Mouse (Mus musculus) forebrain, embryonic 16.5 days (tissue): ENCODE data around the gene Dennd1a. TPM values are rescaled to one million over a fixed set of nuclear protein-coding genes. Genes with fewer than 3 reads are reported as not detected.

Experiments
- ATAC-seq: fragments of 200-750 bp; cut with Nextera tagmentation; 2 replicates; pipeline ENCODE4 v1.8.0; 2017; ENCODE audit warnings: mild to moderate bottlenecking, moderate library complexity
- H3K27ac ChIP-seq: fragments of 300-500 bp; sonication (generic); 2 replicates; pipeline ENCODE4 v1.5.1; 2014; ENCODE audit warnings: low read length, control low read depth
- H3K27me3 ChIP-seq: fragments of 300-500 bp; sonication (generic); replicated peaks from 2 replicates; pipeline ENCODE4 v1.6.1; 2014; ENCODE audit warnings: low read length; ENCODE audit not compliant: control insufficient read depth, insufficient read depth
- H3K36me3 ChIP-seq: fragments of 300-500 bp; sonication (generic); 2 replicates; pipeline ENCODE4 v1.6.1; 2014; ENCODE audit not compliant: control insufficient read depth, insufficient read depth
- H3K4me1 ChIP-seq: fragments of 300-500 bp; sonication (generic); replicated peaks from 2 replicates; pipeline ENCODE4 v1.6.1; 2014; ENCODE audit warnings: low read length; ENCODE audit not compliant: control insufficient read depth, insufficient read depth
- H3K4me2 ChIP-seq: fragments of 300-500 bp; sonication (generic); 2 replicates; pipeline ENCODE4 v1.6.1; 2014; ENCODE audit warnings: mild to moderate bottlenecking, low read length, control low read depth
- H3K4me3 ChIP-seq: fragments of 300-500 bp; sonication (generic); replicated peaks from 2 replicates; pipeline ENCODE4 v1.5.1; 2014; ENCODE audit warnings: mild to moderate bottlenecking, low read length, control low read depth
- H3K9ac ChIP-seq: fragments of 300-500 bp; sonication (generic); replicated peaks from 2 replicates; pipeline ENCODE4 v1.6.1; 2014; ENCODE audit warnings: low read depth, low read length, control low read depth
- H3K9me3 ChIP-seq: fragments of 300-500 bp; sonication (generic); 2 replicates; pipeline ENCODE4 v1.6.1; 2016; ENCODE audit warnings: low read length; ENCODE audit not compliant: control insufficient read depth
- WGBS: fragments of 180-500 bp; shearing (Covaris S2); extraction: QIAGEN DNeasy Blood & Tissue Kit; methylation state at CpG from one replicate; pipeline ENCODE4 v1.1.7; 2014; 5-methylcytosine and 5-hydroxymethylcytosine counted together
- microRNA-seq: library from miRNA; unstranded; fragments of <30 nt; microRNA quantifications from one replicate; pipeline ENCODE4, GENCODE M21; 2017
- polyA plus RNA-seq: library from polyadenylated mRNA; unstranded; fragments of >200 nt; fragmentation: Nextera tagmentation; extraction: Ambion mirVana; gene quantifications from 2 replicates; pipeline ENCODE4 v1.2.1, GENCODE M21; 2015

Dennd1a gene
- polyA plus RNA-seq, 1 experiment from 2014 or later = 19.5 TPM

GRCm38 (mm10) chr2:37751114-37751513 is 536.1 kb downstream of the Dennd1a start:
- no peak overlapping the region for H3K4me2 ChIP-seq
- no peaks in the 10 kb centered on the region for H3K36me3 ChIP-seq
- no peak for ATAC-seq
- H3K27ac ChIP-seq = no peak overlapping the region
- peaks cover 8% of the 10 kb centered on the region; the same call in 1 of the 2 replicates for H3K4me1 ChIP-seq
- no peak overlapping the region for H3K9ac ChIP-seq
- WGBS = 97% methylated on average over 1 of the region's 1 CpGs
- no peak overlapping the region for H3K4me3 ChIP-seq
- no peaks in the 10 kb centered on the region for H3K9me3 ChIP-seq
- no peaks in the 10 kb centered on the region for H3K27me3 ChIP-seq

- Histone ChIP-seq H3K4me3 (no peak overlapping the region), H3K4me1 (peaks cover 8% of the 10 kb centered on the region; the same call in 1 of the 2 replicates), H3K4me2 (no peak overlapping the region), H3K27me3 (no peaks in the 10 kb centered on the region), H3K36me3 (no peaks in the 10 kb centered on the region), H3K27ac (no peak overlapping the region), H3K9me3 (no peaks in the 10 kb centered on the region), H3K9ac (no peak overlapping the region)
- WGBS = 88% methylated on average over 6 of the region's 6 CpGs
- no peak for ATAC-seq
These were observed 537.9 kb downstream of the Dennd1a start for GRCm38 (mm10) chr2:37749323-37749722.

Small RNAs within 50 kb of the gene (microRNA-seq; reads per million reads assigned to microRNA genes)
- not detected for gene Gm44455

Other genes with a start within 250 kb of the Dennd1a start
- gene Lhx2, start 51.9 kb upstream of the Dennd1a start, polyA plus RNA-seq = 69.7 and 90.4 TPM in 2 replicates
- gene Nek6, start 224.3 kb upstream of the Dennd1a start, polyA plus RNA-seq = 87.6 and 105 TPM in 2 replicates